Mouse (Mus musculus): ENCODE measurements at regions not wholly inside any gene's neighbourhood (a gene's known extent, or its start where the extent isn't known, plus 50 kb on each side); places are given as distances from the start of the nearest gene placed in this dataset.
A peak's percentile ranks its signal among the peaks of the same experiment; 100 is the strongest.

DNA sequence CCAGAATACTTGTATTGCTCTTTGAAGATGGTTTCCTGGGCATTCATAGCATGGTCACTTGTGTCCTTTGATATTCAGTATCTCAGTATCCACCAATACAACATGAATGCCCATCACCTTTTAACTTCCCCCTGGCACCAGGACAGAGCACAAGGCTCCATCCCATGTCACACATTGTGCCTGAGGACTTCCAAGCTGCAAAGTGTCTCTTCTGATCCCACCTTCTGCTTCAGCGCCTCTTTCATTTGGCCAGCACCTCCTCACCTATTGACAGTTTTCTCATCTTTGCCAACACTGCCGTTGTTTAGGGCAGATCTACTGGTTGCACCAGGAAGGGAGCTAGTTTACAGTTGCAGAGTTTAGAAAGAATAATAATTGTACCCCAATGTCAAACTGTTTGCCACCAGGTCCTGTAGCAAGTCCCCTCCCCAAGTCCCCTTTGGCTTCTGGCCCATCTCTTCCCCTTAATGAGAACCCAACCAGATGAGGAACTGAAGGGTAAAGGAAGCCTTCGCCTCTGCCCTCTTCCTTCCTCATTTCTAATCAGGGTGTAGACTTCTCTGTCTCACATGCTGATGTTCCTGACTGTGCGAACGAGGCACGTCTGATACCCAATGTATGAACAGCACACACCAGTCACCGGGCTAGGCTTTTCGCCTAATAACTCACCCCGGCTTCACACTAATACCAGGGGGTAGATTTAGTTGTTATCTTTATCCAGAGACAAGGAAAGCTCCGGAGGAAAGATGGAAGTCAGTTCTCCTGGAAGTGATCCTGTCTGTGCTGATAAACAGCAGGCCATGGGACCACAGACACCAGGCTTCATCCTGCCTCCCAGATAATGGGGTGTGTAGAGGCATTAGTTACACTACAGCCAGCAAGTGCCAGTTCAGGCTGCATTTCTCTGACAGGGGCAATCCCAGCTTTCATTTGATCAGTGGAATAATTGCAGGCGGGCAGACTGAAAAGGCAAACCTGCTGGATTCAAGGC, 223.8 kb downstream of the 1500009L16Rik start:
- Histone ChIP-seq H3K27ac (no peak overlapping the region), H3K9me3 (no peaks in the 10 kb centered on the region), H3K27me3 (ENCODE audit: poor library complexity, severe bottlenecking) (no peaks in the 10 kb centered on the region), H3K4me1 (peaks cover 6% of the 10 kb centered on the region; the same call in 1 of the 2 replicates), H3K4me3 (no peak overlapping the region), H3K36me3 (replicated peaks) (no peaks in the 10 kb centered on the region)
- DNase-seq (ENCODE audit: extremely low spot score, low spot score), result no peak
- WGBS, result 89% methylated on average over 11 of the region's 11 CpGs

GRCm38 (mm10) chr10:83957118-83957759, 234.6 kb downstream of the 1500009L16Rik start:
- Histone ChIP-seq H3K9me3 (no peaks in the 10 kb centered on the region), H3K27ac (no peak overlapping the region)
- DNase-seq (ENCODE audit: extremely low spot score, low spot score), result no peak

GRCm38 (mm10) chr10:83958397-83958796, 235.7 kb downstream of the 1500009L16Rik start:
- peaks cover 34% of the 10 kb centered on the region for H3K4me1 ChIP-seq
- 88% methylated on average over 3 of the region's 3 CpGs for WGBS
- H3K27me3 ChIP-seq (ENCODE audit: poor library complexity, severe bottlenecking), result no peaks in the 10 kb centered on the region

More at GRCm38 (mm10) chr10:83957118-83957759, 234.6 kb downstream of the 1500009L16Rik start:
- Histone ChIP-seq H3K4me3 (no peak overlapping the region), H3K27me3 (ENCODE audit: poor library complexity, severe bottlenecking) (no peaks in the 10 kb centered on the region), H3K4me1 (peaks cover 28% of the 10 kb centered on the region), H3K36me3 (replicated peaks) (no peaks in the 10 kb centered on the region)
- WGBS, result 83% methylated on average over 18 of the region's 18 CpGs

GRCm38 (mm10) chr10:83958826-83959225, 236.2 kb downstream of the 1500009L16Rik start:
- no peak overlapping the region for H3K27ac ChIP-seq
- H3K27me3 ChIP-seq (ENCODE audit: poor library complexity, severe bottlenecking), result no peaks in the 10 kb centered on the region
- 94% methylated on average over 2 of the region's 2 CpGs for WGBS
- H3K9me3 ChIP-seq, result no peaks in the 10 kb centered on the region
- H3K36me3 ChIP-seq (replicated peaks), result no peaks in the 10 kb centered on the region
- no peak for DNase-seq (ENCODE audit: extremely low spot score, low spot score)
- H3K4me1 ChIP-seq, result peaks cover 38% of the 10 kb centered on the region
- H3K4me3 ChIP-seq, result no peak overlapping the region

More at GRCm38 (mm10) chr10:83958397-83958796, 235.7 kb downstream of the 1500009L16Rik start:
- no peak overlapping the region for H3K27ac ChIP-seq
- no peak overlapping the region for H3K4me3 ChIP-seq
- no peaks in the 10 kb centered on the region for H3K9me3 ChIP-seq
- no peak for DNase-seq (ENCODE audit: extremely low spot score, low spot score)
- no peaks in the 10 kb centered on the region for H3K36me3 ChIP-seq (replicated peaks)

DNA sequence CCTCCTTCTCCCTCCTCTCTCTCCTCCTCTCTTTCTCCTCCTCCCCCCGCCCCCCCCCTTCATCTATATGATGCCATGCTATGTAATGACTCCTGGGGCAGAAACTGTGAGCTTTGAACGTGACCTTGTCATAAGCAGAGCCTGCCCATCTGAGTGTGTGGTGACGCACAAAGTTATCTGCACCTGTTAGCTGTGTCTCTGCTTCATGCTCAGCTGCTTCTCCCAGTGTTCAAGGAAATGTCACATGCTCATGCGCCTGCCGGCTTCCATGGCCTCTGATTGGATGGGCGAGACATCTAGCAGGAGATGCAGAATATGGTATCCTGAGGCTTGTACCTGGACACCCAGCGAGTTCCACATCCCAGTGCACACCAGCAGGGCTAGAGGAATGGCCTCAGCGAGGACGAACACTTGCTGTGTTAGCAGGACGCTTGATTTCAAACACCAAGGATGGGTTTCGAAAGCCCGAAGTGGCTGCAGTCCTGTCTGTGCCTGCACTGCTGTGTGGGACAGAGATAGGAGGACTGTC, 240.6 kb downstream of the 1500009L16Rik start:
- Histone ChIP-seq H3K27ac (peak overlapping the region; percentile 44), H3K4me1 (peaks cover 44% of the 10 kb centered on the region), H3K4me3 (no peak overlapping the region), H3K9me3 (no peaks in the 10 kb centered on the region), H3K27me3 (ENCODE audit: poor library complexity, severe bottlenecking) (no peaks in the 10 kb centered on the region), H3K36me3 (replicated peaks) (no peaks in the 10 kb centered on the region)
- WGBS, result 83% methylated on average over 12 of the region's 12 CpGs
- no peak for DNase-seq (ENCODE audit: extremely low spot score, low spot score)

GRCm38 (mm10) chr10:83963779-83964643, 241.3 kb downstream of the 1500009L16Rik start:
- H3K27ac ChIP-seq, result peak overlapping the region; percentile 44
- no peaks in the 10 kb centered on the region for H3K27me3 ChIP-seq (ENCODE audit: poor library complexity, severe bottlenecking)
- 38% methylated on average over 12 of the region's 12 CpGs for WGBS
- no peaks in the 10 kb centered on the region for H3K36me3 ChIP-seq (replicated peaks)
- H3K4me1 ChIP-seq, result peaks cover 44% of the 10 kb centered on the region
- H3K4me3 ChIP-seq, result no peak overlapping the region
- H3K9me3 ChIP-seq, result no peaks in the 10 kb centered on the region
- DNase-seq (ENCODE audit: extremely low spot score, low spot score), result no peak

DNA sequence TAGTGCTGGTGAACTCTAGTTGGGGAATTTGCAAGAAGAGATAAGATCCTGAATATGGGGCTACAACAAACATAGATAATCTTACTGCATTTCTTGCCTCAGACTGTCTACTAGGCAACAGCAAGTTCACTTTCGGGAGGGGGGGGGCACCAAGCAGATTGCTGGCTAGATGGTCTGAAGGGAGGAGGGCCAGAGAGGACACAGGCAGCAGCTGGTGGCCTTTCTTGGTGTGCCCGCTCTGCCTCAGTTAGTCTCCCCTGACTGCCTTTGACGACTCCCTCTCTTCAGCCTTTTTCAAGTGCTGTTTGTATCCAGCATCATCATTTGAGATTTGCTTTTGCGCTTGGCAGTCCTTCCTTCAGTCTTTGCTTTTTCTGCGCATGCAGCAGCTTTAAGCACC, 242.2 kb downstream of the 1500009L16Rik start:
- no peak for DNase-seq (ENCODE audit: extremely low spot score, low spot score)
- no peak overlapping the region for H3K4me3 ChIP-seq
- H3K36me3 ChIP-seq (replicated peaks), result no peaks in the 10 kb centered on the region
- H3K27me3 ChIP-seq (ENCODE audit: poor library complexity, severe bottlenecking), result no peaks in the 10 kb centered on the region
- H3K4me1 ChIP-seq, result peaks cover 38% of the 10 kb centered on the region
- no peaks in the 10 kb centered on the region for H3K9me3 ChIP-seq
- 77% methylated on average over 5 of the region's 5 CpGs for WGBS
- peak overlapping the region; percentile 13; the same call in 1 of the 2 replicates for H3K27ac ChIP-seq

DNA sequence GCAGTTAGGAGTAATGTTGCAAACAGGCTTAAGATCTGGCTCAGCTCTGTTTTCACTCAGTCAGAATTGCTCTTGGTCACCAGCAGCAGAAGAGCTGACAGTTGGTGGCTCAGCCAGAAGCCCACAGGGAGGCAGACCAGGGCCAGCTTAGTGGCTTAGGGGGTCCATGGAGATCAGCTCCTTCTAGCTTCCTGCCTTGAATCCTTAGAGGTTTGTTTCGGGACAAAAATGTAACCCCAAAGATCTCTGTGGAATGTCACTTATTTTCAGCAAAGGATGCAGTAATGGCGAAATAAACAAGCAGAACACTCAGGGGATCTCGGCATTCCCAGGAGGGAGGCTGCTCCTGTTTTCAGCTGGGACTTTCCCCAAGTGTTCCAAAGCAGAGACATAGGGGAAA, 247.8 kb downstream of the 1500009L16Rik start:
- Histone ChIP-seq H3K4me1 (no peaks in the 10 kb centered on the region; the same call in 1 of the 2 replicates), H3K4me3 (no peak overlapping the region), H3K27ac (no peak overlapping the region), H3K9me3 (no peaks in the 10 kb centered on the region), H3K27me3 (ENCODE audit: poor library complexity, severe bottlenecking) (no peaks in the 10 kb centered on the region), H3K36me3 (replicated peaks) (no peaks in the 10 kb centered on the region)
- WGBS, result 79% methylated on average over 3 of the region's 3 CpGs
- no peak for DNase-seq (ENCODE audit: extremely low spot score, low spot score)

- peaks cover 13% of the 10 kb centered on the region for H3K4me1 ChIP-seq
- H3K9me3 ChIP-seq, result no peaks in the 10 kb centered on the region
- H3K27ac ChIP-seq, result no peak overlapping the region
- no peak for DNase-seq (ENCODE audit: extremely low spot score, low spot score)
- 90% methylated on average over 6 of the region's 6 CpGs for WGBS
- H3K4me3 ChIP-seq, result no peak overlapping the region
- H3K27me3 ChIP-seq (ENCODE audit: poor library complexity, severe bottlenecking), result no peaks in the 10 kb centered on the region
- H3K36me3 ChIP-seq (replicated peaks), result no peaks in the 10 kb centered on the region
These were observed 251.9 kb downstream of the 1500009L16Rik start for GRCm38 (mm10) chr10:83974548-83974947.

DNA sequence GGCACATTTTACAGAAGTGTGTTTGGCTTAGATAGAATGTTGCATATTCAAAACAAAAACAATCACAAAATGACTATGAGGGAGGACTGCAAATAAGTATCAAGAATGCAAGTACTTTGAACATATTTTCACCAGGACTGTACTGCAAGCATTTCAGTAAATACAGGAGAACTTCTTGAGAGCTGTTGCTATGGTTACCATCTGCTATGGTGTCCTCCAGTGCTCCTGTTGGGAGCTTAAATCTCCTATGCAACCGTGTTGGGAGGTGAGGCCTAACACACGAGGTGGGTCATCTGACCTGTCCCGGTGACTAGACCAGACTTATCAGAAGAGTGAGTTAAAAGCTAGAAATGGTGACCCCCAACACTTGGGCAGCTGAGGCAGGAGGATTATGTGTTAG, 253.9 kb downstream of the 1500009L16Rik start:
- H3K4me3 ChIP-seq, result no peak overlapping the region
- WGBS, result 52% methylated on average over 3 of the region's 3 CpGs
- no peaks in the 10 kb centered on the region for H3K36me3 ChIP-seq (replicated peaks)
- DNase-seq (ENCODE audit: extremely low spot score, low spot score), result no peak
- no peaks in the 10 kb centered on the region for H3K27me3 ChIP-seq (ENCODE audit: poor library complexity, severe bottlenecking)
- H3K4me1 ChIP-seq, result peaks cover 13% of the 10 kb centered on the region
- H3K9me3 ChIP-seq, result no peaks in the 10 kb centered on the region
- no peak overlapping the region for H3K27ac ChIP-seq

DNA sequence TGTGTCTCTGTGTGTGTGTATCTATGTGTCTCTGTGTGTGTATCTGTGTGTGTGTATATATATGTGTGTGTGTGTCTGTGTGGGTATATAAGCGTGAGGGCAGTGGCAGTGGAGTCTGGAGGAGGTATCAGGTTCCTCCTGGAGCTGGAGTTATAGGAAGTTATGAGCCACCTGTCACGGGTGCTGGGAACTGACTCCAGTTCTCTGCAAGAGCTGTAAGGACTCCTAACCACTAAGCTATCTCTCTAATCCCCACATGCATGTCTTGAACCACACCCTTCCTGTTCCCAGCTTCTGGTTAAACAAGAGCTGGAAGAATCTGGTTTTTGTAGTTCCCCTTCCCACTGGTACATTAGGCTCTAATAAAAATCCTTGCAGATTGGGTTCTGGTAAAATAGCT, 257.3 kb downstream of the 1500009L16Rik start:
- H3K4me3 ChIP-seq, result no peak overlapping the region
- no peak for DNase-seq (ENCODE audit: extremely low spot score, low spot score)
- H3K9me3 ChIP-seq, result no peaks in the 10 kb centered on the region
- 87% methylated on average over 2 of the region's 2 CpGs for WGBS
- H3K4me1 ChIP-seq, result peaks cover 16% of the 10 kb centered on the region
- no peak overlapping the region for H3K27ac ChIP-seq
- H3K36me3 ChIP-seq (replicated peaks), result no peaks in the 10 kb centered on the region
- no peaks in the 10 kb centered on the region for H3K27me3 ChIP-seq (ENCODE audit: poor library complexity, severe bottlenecking)
